Mouse (Mus musculus) kidney, adult 2 months (tissue): ENCODE data around the gene Smc4. TPM values are rescaled to one million over a fixed set of nuclear protein-coding genes. Genes with fewer than 3 reads are reported as not detected.
A peak's percentile ranks its signal among the peaks of the same experiment; 100 is the strongest.
"Not testable (repeated sequence)": the region's sequence is repeated elsewhere in the genome, so short reads cannot be mapped to it uniquely, and the experiment has no call there.

ENCODE experiments used
- DNase-seq: peaks from one replicate; pipeline ENCODE4 v3.0.0; 2021
- H3K27ac ChIP-seq: fragments of 200-500 bp; 2 replicates; pipeline ENCODE4 v1.5.1; 2012; ENCODE audit warnings: low read depth, low read length, control low read depth, inconsistent platforms; ENCODE audit not compliant: insufficient read depth
- H3K27me3 ChIP-seq: fragments of 200-500 bp; replicated peaks from 2 replicates; pipeline ENCODE4 v1.6.1; 2012; ENCODE audit warnings: mild to moderate bottlenecking, moderate library complexity, low read length, inconsistent platforms; ENCODE audit not compliant: control insufficient read depth, insufficient read depth
- H3K36me3 ChIP-seq: fragments of 200-500 bp; 2 replicates; pipeline ENCODE4 v1.6.1; 2012; ENCODE audit warnings: mild to moderate bottlenecking, moderate library complexity, low read length, inconsistent platforms; ENCODE audit not compliant: control insufficient read depth, insufficient read depth
- H3K4me1 ChIP-seq: fragments of 200-500 bp; 2 replicates; pipeline ENCODE4 v1.6.1; 2011; ENCODE audit warnings: low read length; ENCODE audit not compliant: control insufficient read depth, insufficient read depth
- H3K4me3 ChIP-seq: fragments of 200-500 bp; 2 replicates; pipeline ENCODE4 v1.5.1; 2011; ENCODE audit warnings: mild to moderate bottlenecking, low read depth, low read length, control low read depth; ENCODE audit not compliant: insufficient read depth
- CTCF ChIP-seq: fragments of 200-500 bp; conservative IDR thresholded peaks from 2 replicates; pipeline ENCODE4 v1.5.1; 2011; ENCODE audit warnings: low read depth, mild to moderate bottlenecking, control low read depth, low read length, moderate library complexity, mixed read lengths; ENCODE audit not compliant: insufficient read depth, insufficient read length
- POLR2A ChIP-seq: fragments of 200-500 bp; IDR thresholded peaks from one replicate; pipeline ENCODE4 v1.6.1; 2011; ENCODE audit warnings: low read depth, low read length, control low read depth
- WGBS: fragments of 180-500 bp; shearing (Covaris S2); methylation state at CpG from one replicate; pipeline ENCODE4 v1.1.7; 2018; 5-methylcytosine and 5-hydroxymethylcytosine counted together
- polyA plus RNA-seq: library from polyadenylated mRNA; depleted of rRNA; stranded (reverse); fragments of >200 nt; gene quantifications from 2 replicates; pipeline ENCODE4 v1.2.3, GENCODE M21; 2012

Gene Smc4
- polyA plus RNA-seq, 1 experiment = 3.0 TPM

GRCm38 (mm10) chr3:69017181-69017580 is 12.6 kb downstream of the Smc4 start:
- WGBS = 80% methylated on average over 3 of the region's 3 CpGs
- H3K36me3 ChIP-seq = peaks cover 4% of the 10 kb centered on the region; the same call in 1 of the 2 replicates
- no peak for DNase-seq
- no peak overlapping the region for H3K4me3 ChIP-seq
- no peak overlapping the region for H3K27ac ChIP-seq
- no peaks in the 10 kb centered on the region for H3K4me1 ChIP-seq
- no peaks in the 10 kb centered on the region for H3K27me3 ChIP-seq
- TF ChIP-seq POLR2A (no peak), CTCF (no peak)

- H3K27me3 ChIP-seq, DNase-seq, H3K36me3 ChIP-seq, H3K27ac ChIP-seq, H3K4me1 ChIP-seq, H3K4me3 ChIP-seq: not testable (repeated sequence)
- WGBS = 97% methylated on average over 2 of the region's 2 CpGs
Observed at GRCm38 (mm10) chr3:69018635-69019034, 14.1 kb downstream of the Smc4 start.

- TF ChIP-seq POLR2A = no peak
- TF ChIP-seq CTCF = no peak
- Histone ChIP-seq H3K4me1 (no peaks in the 10 kb centered on the region), H3K36me3 (peaks cover 5% of the 10 kb centered on the region), H3K4me3 (no peak overlapping the region), H3K27me3 (no peaks in the 10 kb centered on the region), H3K27ac (no peak overlapping the region)
- WGBS = 90% methylated on average over 2 of the region's 2 CpGs
- DNase-seq = peak; percentile 12
Observed at GRCm38 (mm10) chr3:69020285-69020684, 15.7 kb downstream of the Smc4 start.

- H3K36me3 ChIP-seq = peaks cover 5% of the 10 kb centered on the region
Observed at GRCm38 (mm10) chr3:69020764-69021163, 16.2 kb downstream of the Smc4 start.

GRCm38 (mm10) chr3:69026133-69026783 is 21.7 kb downstream of the Smc4 start:
- no peaks in the 10 kb centered on the region for H3K27me3 ChIP-seq
- H3K4me1 ChIP-seq = no peaks in the 10 kb centered on the region
- TF ChIP-seq CTCF (0 out of 2 replicates have a peak, but pooled peaks have one; percentile 15), POLR2A (no peak)
- H3K4me3 ChIP-seq = no peak overlapping the region
- 94% methylated on average over 1 of the region's 1 CpGs for WGBS
- no peak for DNase-seq
- H3K27ac ChIP-seq = no peak overlapping the region
- H3K36me3 ChIP-seq = peaks cover 8% of the 10 kb centered on the region

More at GRCm38 (mm10) chr3:69020764-69021163, 16.2 kb downstream of the Smc4 start:
- DNase-seq = no peak
- Histone ChIP-seq H3K4me1 (no peaks in the 10 kb centered on the region), H3K27ac (no peak overlapping the region), H3K27me3 (no peaks in the 10 kb centered on the region), H3K4me3 (no peak overlapping the region)
- TF ChIP-seq POLR2A (no peak), CTCF (no peak)

- H3K4me3 ChIP-seq = no peak overlapping the region
- H3K27me3 ChIP-seq = no peaks in the 10 kb centered on the region
- DNase-seq = no peak
- H3K4me1 ChIP-seq = 0 out of 2 replicates have a peak, but pooled peaks cover 2% of the 10 kb centered on the region
- H3K27ac ChIP-seq = no peak overlapping the region
- TF ChIP-seq POLR2A (no peak), CTCF (no peak)
- no peaks in the 10 kb centered on the region for H3K36me3 ChIP-seq
- 100% methylated on average over 2 of the region's 2 CpGs for WGBS
Observed at GRCm38 (mm10) chr3:69040105-69040504, 35.6 kb downstream of the Smc4 start.

- DNase-seq = peak; percentile 22
- Histone ChIP-seq H3K4me3 (no peak overlapping the region), H3K4me1 (0 out of 2 replicates have a peak, but pooled peaks cover 2% of the 10 kb centered on the region), H3K36me3 (no peaks in the 10 kb centered on the region), H3K27me3 (no peaks in the 10 kb centered on the region), H3K27ac (peak overlapping the region; percentile 59; the same call in 1 of the 2 replicates)
- 25% methylated on average over 5 of the region's 5 CpGs for WGBS
- TF ChIP-seq CTCF (no peak), POLR2A (no peak)
Observed at GRCm38 (mm10) chr3:69041298-69041697, 36.8 kb downstream of the Smc4 start.
